Mouse (Mus musculus): Measurements from ENCODE around the gene H2-DMb2. TPM values are rescaled to one million over a fixed set of nuclear protein-coding genes. Genes with fewer than 3 reads are reported as not detected.

H2-DMb2 gene
- polyA plus RNA-seq, 1 experiment from 2014 or later, result 2.1 TPM

- Histone ChIP-seq H3K9ac (replicated peaks) (no peak overlapping the region), H3K4me3 (ENCODE audit: low read depth, low read length) (no peak overlapping the region), H3K27ac (ENCODE audit: low read depth) (no peak overlapping the region), H3K4me1 (ENCODE audit: insufficient read depth) (peaks cover 6% of the 10 kb centered on the region; the same call in 1 of the 2 replicates), H3K9me3 (ENCODE audit: low read length) (no peaks in the 10 kb centered on the region), H3K36me3 (replicated peaks; ENCODE audit: insufficient read depth, low read length) (no peaks in the 10 kb centered on the region), H3K4me2 (ENCODE audit: low read depth, low read length) (no peak overlapping the region), H3K27me3 (ENCODE audit: insufficient read depth, low read length) (no peaks in the 10 kb centered on the region)
- 56% methylated on average over 13 of the region's 13 CpGs for WGBS (ENCODE audit: insufficient replicate concordance)
- no peak for DNase-seq
- no peak; the same call in 1 of the 2 replicates for TF ChIP-seq EP300 (IDR thresholded peaks at IDR 0.05; ENCODE audit: low read depth)
- no peak for TF ChIP-seq CTCF (IDR thresholded peaks at IDR 0.05; ENCODE audit: low read depth)
- ATAC-seq, result peak; percentile 74
Observed at GRCm38 (mm10) chr17:34179913-34180859, 37.1 kb downstream of the H2-DMb2 start.

DNA sequence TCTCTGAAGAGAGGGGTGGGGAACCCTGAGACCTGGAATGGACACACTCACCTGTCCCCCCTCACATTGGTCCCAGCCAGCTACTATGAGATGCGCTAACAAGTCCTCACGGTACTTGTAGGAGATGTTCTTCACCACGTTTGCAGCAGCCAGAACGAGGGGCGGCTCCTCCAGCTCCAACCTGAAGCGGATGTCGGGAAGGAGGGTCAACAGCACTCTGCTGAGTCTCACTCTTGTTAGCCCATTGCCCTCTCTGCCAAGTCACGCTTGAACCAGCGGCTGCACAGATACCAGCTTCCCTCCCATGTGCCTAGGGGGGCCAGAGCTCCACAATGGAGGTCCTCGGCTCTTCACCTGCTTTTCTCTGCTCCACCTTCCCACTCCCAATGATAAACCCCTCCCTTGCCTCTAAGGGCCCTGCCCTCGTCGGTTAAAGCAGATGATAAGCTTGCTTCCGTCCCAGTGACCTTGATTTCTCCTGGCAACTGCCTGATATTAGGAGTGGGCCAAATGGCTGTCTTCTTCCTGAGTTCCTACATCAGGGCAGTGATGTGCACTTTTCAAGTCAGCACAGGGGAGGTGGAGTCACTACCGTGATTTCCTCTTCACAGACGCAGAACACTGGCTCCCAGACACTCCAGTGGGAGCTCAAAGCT is 40.6 kb downstream of the H2-DMb2 start:
- WGBS (ENCODE audit: insufficient replicate concordance), result 61% methylated on average over 15 of the region's 15 CpGs
- H3K9ac ChIP-seq (replicated peaks), result no peak overlapping the region
- no peaks in the 10 kb centered on the region for H3K36me3 ChIP-seq (replicated peaks; ENCODE audit: insufficient read depth, low read length)
- ATAC-seq (no peak), DNase-seq (no peak)
- no peak overlapping the region for H3K4me2 ChIP-seq (ENCODE audit: low read depth, low read length)
- TF ChIP-seq EP300 (IDR thresholded peaks at IDR 0.05; ENCODE audit: low read depth) (no peak), CTCF (IDR thresholded peaks at IDR 0.05; ENCODE audit: low read depth) (no peak)
- peaks cover 18% of the 10 kb centered on the region for H3K4me1 ChIP-seq (ENCODE audit: insufficient read depth)
- H3K27ac ChIP-seq (ENCODE audit: low read depth), result no peak overlapping the region
- H3K4me3 ChIP-seq (ENCODE audit: low read depth, low read length), result no peak overlapping the region
- H3K27me3 ChIP-seq (ENCODE audit: insufficient read depth, low read length), result no peaks in the 10 kb centered on the region
- H3K9me3 ChIP-seq (ENCODE audit: low read length), result no peaks in the 10 kb centered on the region

GRCm38 (mm10) chr17:34185526-34185925 is 42.4 kb downstream of the H2-DMb2 start:
- DNase-seq, result no peak
- TF ChIP-seq CTCF (IDR thresholded peaks at IDR 0.05; ENCODE audit: low read depth) (no peak), EP300 (IDR thresholded peaks at IDR 0.05; ENCODE audit: low read depth) (no peak)
- Histone ChIP-seq H3K9me3 (ENCODE audit: low read length) (no peaks in the 10 kb centered on the region), H3K4me2 (ENCODE audit: low read depth, low read length) (no peak overlapping the region), H3K4me1 (ENCODE audit: insufficient read depth) (peaks cover 22% of the 10 kb centered on the region), H3K27me3 (ENCODE audit: insufficient read depth, low read length) (no peaks in the 10 kb centered on the region), H3K9ac (replicated peaks) (no peak overlapping the region), H3K27ac (ENCODE audit: low read depth) (no peak overlapping the region), H3K36me3 (replicated peaks; ENCODE audit: insufficient read depth, low read length) (peaks cover 10% of the 10 kb centered on the region; the same call in 1 of the 2 replicates), H3K4me3 (ENCODE audit: low read depth, low read length) (no peak overlapping the region)
- 84% methylated on average over 9 of the region's 9 CpGs for WGBS (ENCODE audit: insufficient replicate concordance)
- ATAC-seq, result no peak

DNA sequence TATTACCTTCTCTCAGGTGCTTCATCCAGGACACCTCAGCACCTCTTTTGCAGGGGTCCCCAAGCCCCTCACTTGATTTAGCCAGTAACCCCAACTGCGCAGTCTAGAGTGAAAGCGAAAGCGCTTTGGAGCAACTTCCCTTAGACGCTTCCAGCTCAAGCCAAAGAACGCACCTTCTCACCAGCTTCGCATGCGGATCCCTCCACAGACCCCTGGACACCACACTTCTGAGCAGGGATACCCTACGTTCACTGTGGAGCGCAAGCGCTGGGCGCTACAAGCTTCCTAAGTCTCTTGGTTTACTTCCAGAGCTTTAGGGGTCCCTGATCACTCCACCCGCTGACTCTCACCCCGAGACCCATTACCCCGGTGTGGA is 43.8 kb downstream of the H2-DMb2 start:
- Histone ChIP-seq H3K36me3 (replicated peaks; ENCODE audit: insufficient read depth, low read length) (peaks cover 19% of the 10 kb centered on the region; the same call in 1 of the 2 replicates), H3K9me3 (ENCODE audit: low read length) (no peaks in the 10 kb centered on the region), H3K27me3 (ENCODE audit: insufficient read depth, low read length) (no peaks in the 10 kb centered on the region), H3K27ac (ENCODE audit: low read depth) (peak overlapping the region; percentile 79), H3K4me1 (ENCODE audit: insufficient read depth) (peaks cover 16% of the 10 kb centered on the region), H3K4me2 (ENCODE audit: low read depth, low read length) (peak overlapping the region; percentile 95), H3K9ac (replicated peaks) (peak overlapping the region; percentile 77), H3K4me3 (ENCODE audit: low read depth, low read length) (peak overlapping the region; percentile 72)
- no peak for TF ChIP-seq EP300 (IDR thresholded peaks at IDR 0.05; ENCODE audit: low read depth)
- TF ChIP-seq CTCF (IDR thresholded peaks at IDR 0.05; ENCODE audit: low read depth), result no peak
- DNase-seq, result no peak
- under 1% methylated on average over 14 of the region's 14 CpGs for whole genome bisulfite sequencing (ENCODE audit: insufficient replicate concordance)
- ATAC-seq, result peak; percentile 28

- Histone ChIP-seq H3K36me3 (replicated peaks; ENCODE audit: insufficient read depth, low read length) (peaks cover 21% of the 10 kb centered on the region), H3K27me3 (ENCODE audit: insufficient read depth, low read length) (no peaks in the 10 kb centered on the region), H3K4me2 (ENCODE audit: low read depth, low read length) (peak within 1 kb of the TSS; percentile 95), H3K27ac (ENCODE audit: low read depth) (peak within 1 kb of the TSS; percentile 79), H3K4me3 (ENCODE audit: low read depth, low read length) (peak within 1 kb of the TSS; percentile 72), H3K9ac (replicated peaks) (peak within 1 kb of the TSS; percentile 77), H3K9me3 (ENCODE audit: low read length) (no peaks in the 10 kb centered on the region), H3K4me1 (ENCODE audit: insufficient read depth) (peaks cover 16% of the 10 kb centered on the region)
- peak; percentile 98 for DNase-seq
- under 1% methylated on average over 46 of the region's 46 CpGs for WGBS (ENCODE audit: insufficient replicate concordance)
- ATAC-seq, result peak; percentile 94
- TF ChIP-seq CTCF (IDR thresholded peaks at IDR 0.05; ENCODE audit: low read depth) (no peak), EP300 (IDR thresholded peaks at IDR 0.05; ENCODE audit: low read depth) (no peak)
Observed at GRCm38 (mm10) chr17:34187261-34187916, 44.3 kb downstream of the H2-DMb2 start, which contains the start of the genes Tap1 and Psmb9. Gene Tap1 (plus strand): TSS chr17:34187553. Gene Psmb9 (minus strand): TSS chr17:34187764.

Data from liver, postnatal 0 days (tissue).